Comparison of ENCODE assay signal across 8 mouse cellular contexts in the genomic region with DNA sequence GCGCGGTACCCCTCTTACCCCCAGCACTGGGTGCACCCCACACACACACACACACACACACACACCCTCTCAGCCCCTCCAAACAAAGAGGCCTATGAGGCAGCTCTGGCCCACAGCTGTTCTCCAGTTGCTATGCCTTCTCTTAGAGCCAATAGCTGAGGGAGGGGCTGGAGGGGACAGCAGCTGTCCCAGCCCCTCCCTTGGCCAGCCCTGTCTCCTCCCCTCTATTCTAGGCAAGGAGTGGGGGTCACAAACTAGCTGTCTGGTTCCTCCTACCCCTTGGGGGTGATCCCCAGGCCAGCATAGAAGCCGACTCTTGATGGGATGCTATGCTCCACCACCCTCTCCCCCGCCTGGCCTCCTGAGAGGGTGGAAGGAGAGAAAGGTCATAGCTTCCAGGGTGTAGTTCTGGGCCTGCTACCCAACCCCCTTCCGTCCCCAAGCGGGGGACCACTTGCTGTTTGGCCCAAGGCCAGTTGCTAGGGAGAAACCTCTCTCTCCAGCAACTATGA. TPM values are rescaled to one million over a fixed set of nuclear protein-coding genes. Genes with fewer than 3 reads are reported as not detected.
DNase-seq lines count a peak whose midpoint lies in the region; ATAC-seq and TF ChIP-seq lines count a peak whose summit lies in the region.

No protein-coding gene starts in this region.

- H3K27ac ChIP-seq in hindbrain, postnatal 0 days, result peak overlapping the region; percentile 64; the same call in 1 of the 2 replicates
- H3K27ac ChIP-seq in olfactory bulb, adult 2 months (ENCODE audit: insufficient read depth, low read depth, low read length), result peak overlapping the region; percentile 15; the same call in 1 of the 2 replicates

- no peaks in the 10 kb centered on the region for H3K36me3 ChIP-seq in hindbrain, postnatal 0 days (ENCODE audit: insufficient read depth, low read length)

- WGBS in hindbrain, postnatal 0 days, result 16% methylated on average over 6 of the region's 6 CpGs
- WGBS in olfactory bulb, adult 2 months, result 44% methylated on average over 6 of the region's 6 CpGs

- H3K4me2 ChIP-seq in hindbrain, postnatal 0 days (ENCODE audit: low read depth, low read length), result peak overlapping the region; percentile 60

- peaks cover 16% of the 10 kb centered on the region; the same call in 1 of the 2 replicates for H3K4me1 ChIP-seq in hindbrain, postnatal 0 days (ENCODE audit: insufficient read depth, low read length)
- H3K4me1 ChIP-seq in olfactory bulb, adult 2 months (ENCODE audit: control insufficient read depth, insufficient read depth, low read length), result peaks cover 46% of the 10 kb centered on the region

- no peak for TF ChIP-seq POLR2A in olfactory bulb, adult 2 months (IDR thresholded peaks at IDR 0.05; ENCODE audit: insufficient read depth, low read depth, low read length)

- H3K9ac ChIP-seq in hindbrain, postnatal 0 days (replicated peaks; ENCODE audit: low read length), result no peak overlapping the region

- intact Hi-C loops in gastrocnemius, postnatal 14 days (cut with DNase I; ENCODE audit: low total_unique reads), result no loop called here

- no peaks in the 10 kb centered on the region for H3K9me3 ChIP-seq in hindbrain, postnatal 0 days (ENCODE audit: low read length)

- no peak for TF ChIP-seq CTCF in hindbrain, postnatal 0 days (IDR thresholded peaks at IDR 0.05; ENCODE audit: low read depth)
- TF ChIP-seq CTCF in olfactory bulb, adult 2 months (IDR thresholded peaks at IDR 0.05; ENCODE audit: insufficient read depth, low read depth, low read length), result no peak

- no peak overlapping the region for H3K4me3 ChIP-seq in hindbrain, postnatal 0 days (ENCODE audit: low read length)
- no peak overlapping the region for H3K4me3 ChIP-seq in olfactory bulb, adult 2 months (ENCODE audit: insufficient read depth, low read depth, low read length)

- H3K27me3 ChIP-seq in hindbrain, postnatal 0 days (ENCODE audit: insufficient read depth, low read length), result peaks cover 13% of the 10 kb centered on the region

- ATAC-seq in hindbrain, postnatal 0 days, result peak; percentile 52

- peak; percentile 52 for DNase-seq in ES-CJ7 (ENCODE audit: low read depth, low spot score)
- DNase-seq in adipocyte (ENCODE audit: low spot score), result peak; percentile 33
- DNase-seq in gastrocnemius, postnatal 14 days, result peak; percentile 73
- peak; percentile 61 for DNase-seq in hindbrain, postnatal 0 days (ENCODE audit: low spot score)
- no peak for DNase-seq in frontal cortex, postnatal 36 days (ENCODE audit: low spot score in 2 of 2)
- DNase-seq in cerebellum, postnatal 36 days, result no peak
- DNase-seq in adrenal gland, adult 8-10 months, result no peak

RNA-seq across cellular contexts. Expression of a gene that starts 2.9 kb away (rescaled TPM):
- total RNA-seq in gastrocnemius, postnatal 14 days (2021), result 100 to 1,000 TPM; 267 to 438 TPM
- total RNA-seq in hindbrain, postnatal 0 days (2014; rRNA removed), result 17.6 and 19.4 TPM in 2 replicates
- 1.8 TPM in 2 replicates for polyA plus RNA-seq in hindbrain, postnatal 0 days (2015; fragmentation: Nextera tagmentation; extraction: Ambion mirVana)
- polyA plus RNA-seq in olfactory bulb, adult 2 months (2012; ENCODE audit: insufficient read depth, insufficient read length, low replicate concordance, missing spikeins), result not detected in 2 replicates
- total RNA-seq in adrenal gland, adult 8-10 months (2022), result 1 to 10 TPM; 2.9 to 8.6 (median 5.2) TPM

RNA-seq across cellular contexts. Expression of a gene that starts 31.5 kb away (rescaled TPM):
- 10 to 100 TPM; 97.8 to 99.2 TPM for total RNA-seq in gastrocnemius, postnatal 14 days (2021)
- 229 and 240 TPM in 2 replicates for total RNA-seq in hindbrain, postnatal 0 days (2014; rRNA removed)
- polyA plus RNA-seq in hindbrain, postnatal 0 days (2015; fragmentation: Nextera tagmentation; extraction: Ambion mirVana), result 371 and 385 TPM in 2 replicates
- not detected in 2 replicates for polyA plus RNA-seq in olfactory bulb, adult 2 months (2012; ENCODE audit: insufficient read depth, insufficient read length, low replicate concordance, missing spikeins)
- 100 to 1,000 TPM; 218 to 251 (median 230) TPM for total RNA-seq in adrenal gland, adult 8-10 months (2022)

RNA-seq across cellular contexts. Expression of a gene that starts 35.2 kb away (rescaled TPM):
- total RNA-seq in gastrocnemius, postnatal 14 days (2021), result not detected
- 0.47 TPM in 1 of 2 replicates, not detected in the other for total RNA-seq in hindbrain, postnatal 0 days (2014; rRNA removed)
- 0.59 TPM in 1 of 2 replicates, not detected in the other for polyA plus RNA-seq in hindbrain, postnatal 0 days (2015; fragmentation: Nextera tagmentation; extraction: Ambion mirVana)
- polyA plus RNA-seq in olfactory bulb, adult 2 months (2012; ENCODE audit: insufficient read depth, insufficient read length, low replicate concordance, missing spikeins), result not detected in 2 replicates
- total RNA-seq in adrenal gland, adult 8-10 months (2022), result 1 to 10 TPM in 1 of 4 experiments, under 1 TPM in 2, not detected in 1; 0.38 to 1.5 (median 0.91) TPM

RNA-seq across cellular contexts. Expression of a gene that starts 39.9 kb away (rescaled TPM):
- 10 to 100 TPM in 1 of 2 experiments, 1 to 10 TPM in 1; 9.6 to 13.2 TPM for total RNA-seq in gastrocnemius, postnatal 14 days (2021)
- total RNA-seq in hindbrain, postnatal 0 days (2014; rRNA removed), result 58.1 and 79.4 TPM in 2 replicates
- polyA plus RNA-seq in hindbrain, postnatal 0 days (2015; fragmentation: Nextera tagmentation; extraction: Ambion mirVana), result 56.4 and 62.0 TPM in 2 replicates
- not detected in 2 replicates for polyA plus RNA-seq in olfactory bulb, adult 2 months (2012; ENCODE audit: insufficient read depth, insufficient read length, low replicate concordance, missing spikeins)
- total RNA-seq in adrenal gland, adult 8-10 months (2022), result 10 to 100 TPM in 1 of 4 experiments, 1 to 10 TPM in 3; 4.4 to 13.1 (median 5.7) TPM

RNA-seq across cellular contexts. Expression of a gene that starts 47.7 kb away (rescaled TPM):
- total RNA-seq in gastrocnemius, postnatal 14 days (2021), result under 1 TPM; 0.09 to 0.14 TPM
- total RNA-seq in hindbrain, postnatal 0 days (2014; rRNA removed), result 2.2 TPM in 1 of 2 replicates, not detected in the other
- polyA plus RNA-seq in hindbrain, postnatal 0 days (2015; fragmentation: Nextera tagmentation; extraction: Ambion mirVana), result 0.44 and 0.63 TPM in 2 replicates
- polyA plus RNA-seq in olfactory bulb, adult 2 months (2012; ENCODE audit: insufficient read depth, insufficient read length, low replicate concordance, missing spikeins), result not detected in 2 replicates
- not detected for total RNA-seq in adrenal gland, adult 8-10 months (2022)

Comparison
In these comparisons a context has a peak if more than half of its experiments do, and no peak if none do; other contexts are left out.
1. DNase-seq: peak in ES-CJ7 (single experiment), adipocyte (single experiment), gastrocnemius, postnatal 14 days (single experiment) and hindbrain, postnatal 0 days (single experiment); none in frontal cortex, postnatal 36 days (0 of 2), cerebellum, postnatal 36 days (0 of 2) and adrenal gland, adult 8-10 months (single experiment).
2. RNA of a gene that starts 2.9 kb away (total RNA-seq): 267 to 438 TPM in gastrocnemius, postnatal 14 days; 17.6 to 19.4 TPM in hindbrain, postnatal 0 days and 2.9 to 8.6 TPM in adrenal gland, adult 8-10 months; every median in the first group is over 10 times any median in the second.